Mouse (Mus musculus): ENCODE measurements at regions not wholly inside any gene's neighbourhood (a gene's known extent, or its start where the extent isn't known, plus 50 kb on each side); places are given as distances from the start of the nearest gene placed in this dataset.

DNA sequence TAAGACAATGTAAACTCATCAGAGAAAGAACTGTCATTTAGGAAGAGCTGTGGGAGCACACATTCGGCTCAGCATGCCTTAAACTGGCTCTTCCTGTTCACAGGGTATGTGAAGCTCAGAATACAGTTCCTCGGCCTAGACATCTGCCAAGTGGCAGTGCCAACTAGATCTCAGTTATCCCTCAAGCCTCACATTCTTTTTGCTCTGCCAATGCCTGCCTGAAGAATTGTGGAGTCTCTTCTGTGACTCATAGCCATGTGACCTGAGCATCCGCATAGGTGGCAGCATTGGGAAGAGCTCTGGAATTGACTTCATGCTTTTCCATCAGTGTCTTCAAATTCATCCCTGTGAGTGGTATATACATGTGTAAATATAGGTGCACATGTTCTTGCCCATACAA is 59.7 kb downstream of the Prlhr start:
- DNase-seq (ENCODE audit: low read depth) = no peak

DNA sequence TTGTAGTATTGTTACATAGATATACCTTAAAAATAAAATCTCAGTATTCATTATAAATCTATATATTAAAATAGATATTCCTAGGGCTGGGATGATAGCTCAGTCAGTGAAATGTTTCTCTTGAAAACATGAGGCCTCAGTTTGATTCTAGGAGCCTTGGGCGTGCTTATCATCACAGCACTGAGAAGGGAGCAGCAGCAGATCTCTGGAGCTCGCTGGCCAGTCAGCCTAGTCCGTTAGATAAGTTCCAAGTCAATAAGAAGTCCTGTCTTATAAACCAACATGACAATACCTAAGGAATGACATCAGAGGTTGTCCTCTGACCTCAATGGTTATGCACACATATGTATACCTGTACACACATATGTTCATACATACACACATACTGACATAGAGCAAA is 68.7 kb downstream of the Prlhr start:
- DNase-seq (ENCODE audit: low read depth) = no peak

DNA sequence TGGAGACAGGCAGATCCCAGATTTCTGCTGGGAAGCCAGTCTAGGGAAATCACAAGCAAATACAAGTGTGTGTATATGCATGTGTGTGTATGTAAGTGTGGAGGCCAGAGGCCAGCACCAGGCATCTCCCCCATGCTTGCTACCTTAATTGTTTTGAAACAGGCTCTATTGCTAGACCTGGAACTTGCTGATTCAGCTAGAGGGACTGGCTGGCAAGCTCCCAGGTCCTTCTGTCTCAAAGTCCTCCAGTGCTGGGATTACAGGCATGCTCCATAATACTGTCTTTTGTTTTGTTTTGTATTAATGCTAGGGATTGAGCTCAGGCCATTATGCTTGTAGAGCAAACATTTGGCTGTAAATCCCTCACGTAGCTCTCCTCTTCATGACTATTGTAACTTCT is 70.4 kb downstream of the Prlhr start:
- DNase-seq (ENCODE audit: low read depth) = no peak

DNA sequence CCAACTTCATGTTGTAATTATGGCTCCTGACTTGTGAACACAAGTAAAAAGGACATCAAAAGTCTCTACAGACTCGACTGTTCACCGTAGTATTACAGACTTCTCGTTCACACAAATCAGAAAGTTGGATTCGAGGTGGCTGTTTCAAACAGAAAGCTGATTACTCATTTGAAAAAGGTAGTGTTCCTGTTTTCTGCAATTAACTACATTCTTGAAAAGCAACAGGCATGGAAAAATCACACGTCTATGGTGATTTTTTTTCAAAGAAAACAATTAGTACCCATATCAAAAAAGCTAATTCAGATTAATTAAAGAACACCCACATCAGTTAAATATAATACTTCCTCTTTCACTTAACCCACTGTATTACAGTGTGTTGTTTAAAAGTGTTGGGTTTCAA is 71.5 kb downstream of the Prlhr start:
- no peak for DNase-seq (ENCODE audit: low read depth)

DNA sequence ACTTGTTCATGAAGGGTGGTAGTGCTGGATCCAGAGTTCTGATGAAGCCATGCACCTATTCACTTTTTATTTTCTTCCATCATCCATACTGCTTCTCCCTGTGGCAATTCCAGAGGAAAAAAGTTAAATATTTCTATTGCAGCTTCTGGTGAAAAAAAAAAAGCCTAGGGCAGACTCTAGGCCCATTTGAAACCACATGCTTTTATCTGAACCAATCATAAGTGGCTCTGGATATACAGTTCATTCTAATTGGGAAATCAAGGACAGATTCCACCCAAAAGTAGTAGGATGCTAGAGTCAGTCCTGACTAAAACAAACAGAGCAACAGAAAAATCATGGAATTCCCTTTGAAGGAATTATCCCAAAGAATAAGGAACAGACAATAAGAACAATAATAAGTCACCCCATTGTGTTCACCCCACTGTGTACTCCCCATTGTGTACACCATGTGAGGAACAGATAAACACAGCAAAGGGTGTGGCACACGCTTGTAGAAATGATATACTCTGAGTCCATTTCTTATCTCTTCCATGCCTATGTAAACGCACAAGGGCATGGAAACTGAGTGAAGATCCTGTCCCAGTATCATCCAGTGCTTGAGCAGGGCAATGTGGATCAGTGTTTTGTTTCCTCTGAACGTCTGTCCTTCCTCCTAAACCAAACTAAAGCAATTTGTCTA is 81.4 kb downstream of the Prlhr start:
- DNase-seq (ENCODE audit: low read depth) = no peak

DNA sequence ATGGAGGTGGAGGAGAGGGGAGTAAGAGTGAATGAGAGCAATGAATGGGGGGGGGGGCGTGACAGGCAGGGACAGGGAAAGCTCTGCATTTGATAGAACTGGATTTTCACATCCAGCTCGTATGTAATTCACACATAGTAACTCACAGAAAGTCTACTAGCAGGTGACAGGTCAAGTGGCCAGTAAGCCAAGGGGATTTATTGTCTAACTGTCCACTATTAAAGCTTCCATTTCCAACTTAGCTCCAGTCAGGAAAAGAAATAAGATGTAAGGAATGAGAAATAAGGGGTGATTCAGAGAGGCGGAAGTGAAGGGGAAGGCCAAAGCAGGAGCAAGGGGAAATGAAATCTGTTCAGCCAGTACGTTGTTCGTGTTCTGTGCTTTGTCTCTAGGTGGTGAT is 83.4 kb downstream of the Prlhr start:
- DNase-seq (ENCODE audit: low read depth) = no peak

DNA sequence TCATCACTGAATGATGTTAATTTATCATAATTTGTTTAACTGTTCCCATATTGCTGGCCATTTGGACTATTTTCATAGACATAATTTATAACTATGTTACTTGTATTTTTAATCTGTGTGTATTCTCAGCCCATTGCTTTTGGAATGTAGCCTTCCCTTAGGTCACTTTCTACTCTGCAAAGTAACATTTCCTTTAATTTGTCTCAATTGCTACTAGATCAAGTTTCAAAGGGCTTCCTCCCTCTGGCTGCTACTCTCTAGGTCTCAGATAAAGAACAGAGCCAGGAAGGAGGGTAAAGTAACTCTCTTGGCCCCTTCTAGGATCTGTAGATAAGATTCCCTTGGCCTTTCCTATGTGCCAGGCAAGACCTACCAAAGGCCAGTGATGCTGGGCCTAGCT is 85.4 kb downstream of the Prlhr start:
- no peak for DNase-seq (ENCODE audit: low read depth)

DNA sequence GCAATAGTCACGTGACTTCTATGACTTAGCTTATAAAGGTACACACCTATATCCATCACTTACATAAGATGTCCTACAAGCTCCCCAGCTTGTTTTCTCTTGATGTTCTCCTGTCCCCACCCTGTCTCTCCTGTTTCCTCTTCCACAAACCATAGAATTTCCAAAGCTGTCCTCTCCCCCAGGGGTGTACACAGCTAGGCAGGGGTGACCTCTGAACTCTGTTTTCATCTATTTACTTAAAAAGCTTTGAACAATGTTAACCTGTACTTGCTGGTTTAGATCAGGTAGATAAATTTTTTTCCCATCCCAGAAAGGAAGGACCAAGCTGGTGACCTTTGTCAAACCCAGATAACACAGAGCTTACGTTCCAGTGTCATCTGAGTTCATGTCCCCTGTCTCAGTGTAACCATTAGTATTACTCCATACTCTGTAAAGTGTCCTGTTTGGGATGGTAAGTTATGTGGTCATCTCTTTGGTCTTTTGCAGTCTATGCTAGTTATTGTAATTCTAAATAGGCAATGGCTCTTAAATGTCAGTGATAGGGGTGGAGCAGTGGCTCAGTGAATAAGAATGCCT is 89.0 kb downstream of the Prlhr start:
- DNase-seq (ENCODE audit: low read depth) = no peak

DNA sequence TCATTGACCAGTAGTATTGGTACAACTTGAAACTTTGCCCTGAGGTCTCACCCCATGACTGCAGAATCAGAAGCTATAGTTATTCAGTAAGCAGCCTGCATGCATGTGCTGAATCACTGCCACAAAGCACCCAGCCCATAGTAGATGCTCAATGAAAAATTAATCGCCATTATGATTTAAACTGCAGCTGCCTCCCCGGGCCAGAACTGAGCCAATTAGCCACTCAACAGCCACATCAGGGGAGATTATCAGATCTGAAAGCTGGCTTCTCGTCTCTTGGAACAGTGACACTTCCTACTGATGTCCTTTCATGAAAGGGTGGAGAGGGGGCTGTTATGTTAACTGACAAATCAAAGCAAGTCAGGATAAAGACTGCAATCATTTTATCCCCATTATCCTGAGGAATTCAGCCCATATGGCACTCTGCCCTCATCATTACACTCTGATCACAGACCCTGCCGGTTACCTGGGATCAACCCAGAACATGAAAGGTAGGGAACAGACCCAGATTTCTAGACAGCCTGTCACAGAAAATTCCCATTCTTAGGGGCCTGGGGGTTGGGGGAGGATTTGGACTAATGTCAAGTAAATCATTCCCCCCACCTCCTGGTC is 104.0 kb downstream of the Prlhr start:
- no peak for DNase-seq (ENCODE audit: low read depth)

DNA sequence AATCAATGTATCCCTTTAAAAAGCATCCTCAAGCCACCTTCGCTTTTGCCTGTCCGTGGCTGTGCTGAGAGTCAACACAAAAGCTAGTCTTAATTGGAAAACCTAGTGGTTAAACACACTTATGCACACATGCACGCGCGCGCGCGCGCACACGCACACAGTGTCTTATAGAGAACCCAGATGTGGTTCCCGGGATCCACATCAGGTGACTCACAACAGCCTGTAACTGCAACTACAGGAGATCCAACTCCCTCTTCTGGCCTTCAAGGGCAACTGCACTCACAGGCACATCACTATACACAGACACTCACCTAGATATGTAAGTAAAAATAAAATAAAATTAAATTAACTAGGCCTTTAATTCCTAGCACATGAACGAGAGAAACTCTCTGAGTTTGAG is 118.4 kb upstream of the Fam204a start:
- no peak for DNase-seq (ENCODE audit: low read depth)

DNA sequence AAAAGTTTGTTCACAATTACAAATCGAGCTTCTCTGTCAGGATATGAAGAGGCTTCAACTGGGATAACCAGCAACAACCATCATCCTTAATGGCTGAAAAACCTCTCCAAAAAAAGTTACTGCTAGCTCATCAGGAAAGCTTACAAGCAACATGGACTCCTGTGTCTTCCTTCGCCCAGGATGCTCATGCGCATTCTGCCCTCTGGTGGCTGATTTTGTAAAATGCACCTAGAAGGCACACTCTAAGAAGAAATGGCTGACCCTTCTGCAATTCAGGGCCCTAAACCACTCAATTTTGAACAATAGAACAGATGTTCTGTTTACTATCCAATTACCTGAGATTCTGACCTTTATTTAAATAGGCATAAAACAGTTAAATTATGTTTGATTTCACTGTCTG is 115.0 kb upstream of the Fam204a start:
- DNase-seq (ENCODE audit: low read depth) = peak; percentile 33

DNA sequence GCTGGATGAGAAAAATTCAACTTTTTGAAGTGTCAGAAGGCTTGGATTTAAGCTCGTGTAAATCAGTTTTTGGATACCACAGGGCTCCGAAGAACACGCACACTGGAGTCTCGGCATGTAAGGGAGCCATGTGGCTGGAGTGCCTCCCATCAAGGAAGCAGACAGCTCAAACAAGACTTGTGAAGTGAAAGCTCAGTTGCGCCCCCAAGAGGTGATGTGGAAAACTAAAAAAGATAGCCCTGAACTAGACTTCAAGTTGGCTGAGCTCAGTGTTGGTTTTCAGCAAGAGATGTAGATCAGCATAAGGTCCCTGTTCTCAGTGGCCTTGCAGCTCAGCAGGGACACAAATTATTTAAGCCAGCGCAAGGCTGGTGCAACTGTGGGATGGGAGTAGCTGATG is 113.7 kb upstream of the Fam204a start:
- peak; percentile 5 for DNase-seq (ENCODE audit: low read depth)

DNA sequence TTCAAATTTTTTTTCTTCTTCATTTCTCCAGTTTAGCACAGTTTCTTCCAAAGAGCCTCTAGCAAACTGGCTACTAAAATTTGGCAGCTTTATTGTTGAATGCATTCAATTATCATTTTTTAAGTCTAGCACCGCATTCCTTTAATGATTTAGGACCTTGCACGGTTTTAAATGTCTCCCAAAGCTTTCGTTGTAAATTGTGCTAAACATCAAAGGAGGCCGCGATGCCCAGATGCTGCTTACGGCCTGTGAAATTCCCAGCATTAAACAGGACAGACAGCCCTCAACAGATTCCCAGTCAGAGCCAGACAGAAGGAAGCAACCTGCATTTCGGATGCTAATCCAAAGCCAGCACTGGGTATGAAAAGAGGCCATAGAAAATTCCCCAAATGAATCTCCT is 108.0 kb upstream of the Fam204a start:
- DNase-seq (ENCODE audit: low read depth) = no peak

DNA sequence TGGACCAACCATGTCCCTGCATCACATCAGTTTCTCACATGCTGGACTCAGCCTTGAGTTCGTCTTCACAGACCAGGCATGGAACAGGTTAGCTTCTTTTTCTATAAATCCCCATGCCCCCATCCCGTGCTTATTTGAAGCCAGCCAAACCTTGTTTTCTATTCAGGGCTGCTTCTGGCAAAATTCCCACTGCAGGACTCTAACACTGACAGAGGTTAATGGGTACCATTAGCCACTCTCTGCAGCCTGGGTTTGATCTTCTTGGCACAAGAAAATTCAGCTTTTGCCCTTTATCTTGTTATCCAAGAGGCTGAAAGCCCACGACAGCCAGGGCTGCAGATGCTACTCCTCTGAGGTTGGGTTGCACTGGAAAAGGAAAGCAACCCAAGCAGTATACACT is 101.8 kb upstream of the Fam204a start:
- DNase-seq (ENCODE audit: low read depth) = no peak

DNA sequence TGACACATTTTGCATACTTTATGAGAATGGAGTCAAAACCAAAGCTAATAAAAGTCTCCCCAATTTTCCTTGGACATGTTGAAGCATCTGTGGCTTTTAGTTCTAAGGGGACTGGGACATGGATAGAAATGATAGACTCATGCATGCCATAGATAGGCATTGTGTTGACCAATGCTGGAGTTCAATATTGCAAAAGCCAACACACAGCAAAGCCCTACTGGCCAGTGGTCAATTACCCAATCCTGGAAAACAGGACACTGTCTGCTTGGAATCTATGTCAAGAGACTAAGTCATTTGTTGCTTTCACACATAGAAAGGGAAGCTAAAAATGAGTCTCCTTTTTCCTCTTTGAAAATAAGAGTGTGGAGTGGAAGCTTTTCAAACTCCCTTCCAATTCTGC is 99.1 kb upstream of the Fam204a start:
- no peak for DNase-seq (ENCODE audit: low read depth)

DNA sequence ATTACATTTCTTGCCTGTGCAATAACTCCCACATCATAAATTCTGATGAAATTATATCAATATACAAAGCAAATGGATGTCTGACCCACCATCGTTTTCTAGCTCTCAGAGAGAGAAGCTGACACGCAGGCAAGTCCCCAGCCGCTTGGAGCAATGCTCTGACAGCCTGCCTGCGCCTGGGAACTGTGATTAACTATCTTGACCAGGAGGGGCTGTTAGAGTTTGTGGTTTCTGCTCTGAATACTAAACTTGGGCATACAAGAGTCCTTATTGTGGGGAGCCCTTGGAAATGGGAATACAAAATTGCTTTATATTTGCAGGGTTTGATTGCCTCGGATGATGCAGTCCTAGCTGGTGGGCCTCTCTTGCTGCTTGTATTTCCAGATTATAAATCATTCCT is 98.6 kb upstream of the Fam204a start:
- DNase-seq (ENCODE audit: low read depth) = no peak

DNA sequence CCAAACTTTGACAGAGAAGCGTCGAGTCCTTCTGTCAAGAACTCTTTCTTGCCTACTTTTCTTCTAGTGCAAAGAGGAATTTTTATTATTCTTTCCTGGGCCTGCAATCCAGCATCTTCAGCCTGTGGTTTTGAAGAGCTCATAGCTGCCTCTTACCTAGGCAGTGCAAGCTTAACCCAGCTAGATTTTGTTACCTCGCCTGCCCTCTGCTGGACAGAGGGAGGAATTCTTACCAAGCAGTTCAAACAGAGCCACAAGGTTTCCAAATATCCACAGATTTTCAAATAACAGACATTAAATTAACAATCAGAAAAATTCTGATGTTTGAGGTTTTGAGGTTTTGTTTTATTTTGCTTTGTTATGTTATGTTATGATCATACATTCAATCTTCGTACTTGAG is 84.1 kb upstream of the Fam204a start:
- peak; percentile 44 for DNase-seq (ENCODE audit: low read depth)

DNA sequence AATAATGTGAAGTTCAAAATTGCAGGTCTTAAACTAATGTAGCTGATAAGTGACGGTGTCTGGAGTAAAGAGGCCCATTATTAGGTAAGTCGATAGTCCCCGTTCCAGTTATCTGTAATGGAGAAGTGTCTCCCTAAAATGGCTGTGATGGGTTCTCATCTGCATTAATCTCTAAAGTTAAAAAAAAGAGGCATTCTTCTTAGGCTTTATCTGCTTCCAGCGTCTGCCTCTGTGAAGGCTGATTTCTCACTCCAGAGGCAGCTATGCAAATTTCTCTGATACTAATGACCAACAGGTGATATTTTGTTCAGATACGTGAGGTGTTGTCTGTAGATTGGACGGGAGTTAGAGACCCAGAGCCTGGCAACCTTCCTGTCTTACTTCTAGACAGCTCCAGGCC is 75.9 kb upstream of the Fam204a start:
- no peak for DNase-seq (ENCODE audit: low read depth)

DNA sequence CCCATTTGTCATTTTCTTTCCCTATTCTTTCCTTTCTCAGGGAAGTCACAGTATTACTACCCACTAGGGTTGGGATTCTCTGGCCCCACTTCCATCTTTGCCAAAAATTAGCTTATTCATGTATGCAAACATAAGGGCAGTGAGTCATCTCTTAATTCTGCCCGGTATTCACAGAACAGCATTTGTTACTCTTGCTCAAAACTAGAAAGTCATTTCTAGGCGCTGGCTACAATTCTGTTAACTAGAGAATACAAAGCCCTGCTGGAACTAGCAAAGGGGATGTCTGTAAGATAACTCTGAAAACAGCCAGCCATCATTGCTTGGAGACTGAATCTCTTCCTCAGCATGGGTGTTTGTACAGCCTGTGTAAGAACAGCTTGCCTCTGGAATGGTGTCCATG is 74.4 kb upstream of the Fam204a start:
- DNase-seq (ENCODE audit: low read depth) = no peak

DNA sequence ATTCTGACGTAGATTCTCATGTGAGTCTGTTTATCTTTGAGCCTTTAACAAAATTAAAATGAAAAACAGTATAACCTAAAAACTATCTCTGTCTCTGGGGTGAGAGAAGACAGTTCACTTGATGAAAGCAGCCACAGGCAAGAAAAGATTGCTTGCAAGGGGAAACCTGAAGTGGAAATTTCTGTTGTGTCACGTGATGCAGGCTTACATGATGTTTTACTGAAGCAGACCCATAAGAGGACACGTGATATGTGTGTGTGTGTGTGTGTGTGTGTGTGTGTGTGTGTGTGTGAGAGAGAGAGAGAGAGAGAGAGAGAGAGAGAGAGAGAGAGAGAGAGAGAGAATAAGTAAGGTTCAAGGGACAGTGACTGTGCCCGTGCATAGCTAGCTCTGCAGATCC is 63.7 kb upstream of the Fam204a start:
- no peak for DNase-seq (ENCODE audit: low read depth)

DNA sequence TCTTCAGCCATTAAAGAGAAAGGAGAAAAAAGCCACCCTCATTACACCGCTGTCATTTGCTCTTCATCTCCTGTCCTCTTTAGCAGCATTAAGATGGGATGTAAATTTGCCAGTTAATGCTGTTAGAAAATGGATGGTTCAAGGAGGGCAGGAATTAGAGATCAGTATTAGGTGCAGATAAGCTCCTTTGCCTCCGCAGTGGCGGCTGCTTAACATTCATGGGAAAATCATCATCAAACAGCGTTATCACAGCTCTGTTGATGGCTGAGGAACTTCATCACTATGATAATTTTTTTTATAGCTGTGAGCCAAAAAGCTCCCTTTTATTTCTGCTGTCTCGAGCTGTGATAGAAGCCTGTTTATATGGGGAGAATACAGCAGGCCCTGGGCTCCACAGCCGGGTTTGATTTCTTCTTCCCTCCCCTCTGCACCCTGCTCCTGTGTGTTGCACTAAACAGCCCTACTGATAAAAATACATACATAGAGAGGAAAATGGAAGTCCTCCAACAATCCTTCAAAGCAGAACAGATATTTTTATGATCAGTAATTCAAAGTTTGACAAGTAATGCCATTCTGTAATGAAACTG is 60.4 kb upstream of the Fam204a start:
- no peak for DNase-seq (ENCODE audit: low read depth)

DNA sequence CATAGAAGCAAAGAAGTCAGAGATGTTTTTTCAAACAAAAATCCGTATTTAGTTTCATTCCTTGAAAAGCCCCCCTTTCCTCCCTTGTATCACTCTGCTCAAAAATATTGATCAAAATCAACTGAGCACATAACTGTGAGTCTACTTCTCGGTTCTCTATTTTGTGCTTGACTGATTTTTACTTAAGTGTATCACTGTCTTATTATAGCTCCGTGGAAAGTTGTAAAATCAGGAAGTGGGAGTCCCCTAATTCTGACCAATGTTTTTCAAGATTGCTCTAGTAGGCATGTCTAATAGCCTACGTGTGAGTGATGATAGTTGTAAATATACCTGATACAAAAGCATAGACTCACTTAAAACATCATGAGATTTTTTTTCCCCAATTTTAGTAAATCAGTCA is 58.4 kb upstream of the Fam204a start:
- no peak for DNase-seq (ENCODE audit: low read depth)
